14 mouse cellular contexts compared by ENCODE assay signal in the genomic region with DNA sequence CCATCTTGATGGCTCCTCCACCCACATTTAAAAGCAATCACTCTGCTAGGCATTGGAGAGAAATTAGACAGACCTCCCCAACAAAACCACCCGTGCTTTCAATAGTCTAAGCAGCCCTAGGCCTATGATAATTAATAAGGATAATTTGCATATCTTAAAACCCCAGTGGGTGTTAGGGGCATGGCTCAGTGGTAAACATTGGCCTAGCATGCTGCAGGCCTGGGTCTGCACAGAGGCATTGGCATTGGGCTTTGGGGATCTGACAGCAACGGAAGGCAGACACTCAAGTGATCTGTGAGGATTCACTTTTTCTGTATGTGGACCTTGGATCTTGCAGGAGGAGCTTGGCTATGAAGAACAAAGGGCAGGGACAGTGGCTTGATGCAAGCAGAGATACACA. TPM values are rescaled to one million over a fixed set of nuclear protein-coding genes. Genes with fewer than 3 reads are reported as not detected.
DNase-seq lines count a peak whose midpoint lies in the region; ATAC-seq and TF ChIP-seq lines count a peak whose summit lies in the region.
"Had no signal": no experiment of that assay in that cellular context is flagged by ENCODE, and none has a peak within 500 bp of the region (broad histone marks: within the 10 kb centered on the region; RNA-seq: fewer than 3 reads in every experiment).

No protein-coding gene starts in this region.

- no peak for TF ChIP-seq CTCF in kidney, adult 2 months (conservative IDR thresholded peaks at IDR 0.05; ENCODE audit: insufficient read depth, insufficient read length, low read depth, low read length)
- no peak for TF ChIP-seq CTCF in brain, embryonic 14.5 days (IDR thresholded peaks at IDR 0.05; ENCODE audit: borderline replicate concordance, extremely low read depth, insufficient read depth, insufficient read length)

- ATAC-seq in heart, embryonic 12.5 days (ENCODE audit: insufficient number of reproducible peaks, low FRiP score), result no peak
- no peak for ATAC-seq in kidney, embryonic 15.5 days (replicated peaks; ENCODE audit: low FRiP score)
- ATAC-seq in hindbrain, embryonic 15.5 days (ENCODE audit: low FRiP score, low read depth), result no peak
- ATAC-seq: activated CD4-positive, CD25-positive, alpha-beta regulatory T cell, adult 4 months had no signal

- no peak for TF ChIP-seq POLR2A in kidney, adult 2 months (IDR thresholded peaks at IDR 0.05; ENCODE audit: low read depth, low read length)
- TF ChIP-seq POLR2A in brain, embryonic 14.5 days (IDR thresholded peaks at IDR 0.05; ENCODE audit: borderline replicate concordance, extremely low read depth, insufficient read depth, insufficient read length, poor library complexity, severe bottlenecking), result no peak

- H3K9ac ChIP-seq in heart, embryonic 12.5 days, result no peak overlapping the region
- no peak overlapping the region for H3K9ac ChIP-seq in kidney, embryonic 15.5 days
- H3K9ac ChIP-seq in hindbrain, embryonic 15.5 days, result no peak overlapping the region
- H3K9ac ChIP-seq: lung, embryonic 14.5 days had no signal

- peaks cover 29% of the 10 kb centered on the region for H3K36me3 ChIP-seq in heart, embryonic 12.5 days
- H3K36me3 ChIP-seq in kidney, adult 2 months (ENCODE audit: control insufficient read depth, insufficient read depth, low read length), result no peaks in the 10 kb centered on the region
- H3K36me3 ChIP-seq in kidney, embryonic 15.5 days, result peaks cover 81% of the 10 kb centered on the region
- H3K36me3 ChIP-seq in hindbrain, embryonic 15.5 days, result no peaks in the 10 kb centered on the region

- DNase-seq in heart, postnatal 4 days, result no peak
- peak; percentile 48 for DNase-seq in kidney, adult 2 months
- DNase-seq in brain, embryonic 14.5 days (ENCODE audit: low read depth), result peak; percentile 34
- no peak for DNase-seq in urinary bladder, adult 2 months (ENCODE audit: low spot score)
- DNase-seq in lung, postnatal 10 days, result no peak
- DNase-seq: adrenal gland, postnatal 36 days; lung, embryonic 14.5 days; right cerebral cortex, postnatal 14 days had no signal

- no peaks in the 10 kb centered on the region for H3K9me3 ChIP-seq in heart, embryonic 12.5 days (replicated peaks)
- H3K9me3 ChIP-seq in kidney, embryonic 15.5 days (replicated peaks), result no peaks in the 10 kb centered on the region
- no peaks in the 10 kb centered on the region for H3K9me3 ChIP-seq in hindbrain, embryonic 15.5 days

- no peak overlapping the region for H3K4me3 ChIP-seq in heart, embryonic 12.5 days
- H3K4me3 ChIP-seq in kidney, adult 2 months (ENCODE audit: insufficient read depth, low read depth, low read length), result no peak overlapping the region
- no peak overlapping the region for H3K4me3 ChIP-seq in kidney, embryonic 15.5 days (replicated peaks)
- no peak overlapping the region for H3K4me3 ChIP-seq in hindbrain, embryonic 15.5 days

- peaks cover 46% of the 10 kb centered on the region for H3K4me1 ChIP-seq in heart, embryonic 12.5 days (replicated peaks)
- H3K4me1 ChIP-seq in kidney, adult 2 months (ENCODE audit: control insufficient read depth, insufficient read depth, low read length), result peaks cover 3% of the 10 kb centered on the region; the same call in 1 of the 2 replicates
- no peaks in the 10 kb centered on the region for H3K4me1 ChIP-seq in kidney, embryonic 15.5 days
- peaks cover 35% of the 10 kb centered on the region for H3K4me1 ChIP-seq in hindbrain, embryonic 15.5 days (replicated peaks)

- H3K27me3 ChIP-seq in heart, embryonic 12.5 days (replicated peaks), result no peaks in the 10 kb centered on the region
- H3K27me3 ChIP-seq in kidney, adult 2 months (replicated peaks; ENCODE audit: control insufficient read depth, insufficient read depth, low read length), result no peaks in the 10 kb centered on the region
- no peaks in the 10 kb centered on the region for H3K27me3 ChIP-seq in kidney, embryonic 15.5 days
- no peaks in the 10 kb centered on the region for H3K27me3 ChIP-seq in hindbrain, embryonic 15.5 days

- peak overlapping the region; percentile 75; the same call in 1 of the 2 replicates for H3K27ac ChIP-seq in heart, embryonic 12.5 days (ENCODE audit: poor library complexity, severe bottlenecking)
- H3K27ac ChIP-seq in kidney, adult 2 months (ENCODE audit: insufficient read depth, low read depth, low read length), result no peak overlapping the region
- no peak overlapping the region for H3K27ac ChIP-seq in kidney, embryonic 15.5 days
- peak overlapping the region; percentile 69 for H3K27ac ChIP-seq in hindbrain, embryonic 15.5 days (replicated peaks)
- H3K27ac ChIP-seq: kidney, postnatal 0 days had no signal

- WGBS in heart, embryonic 12.5 days, result 75% methylated on average over 2 of the region's 2 CpGs
- WGBS in kidney, adult 2 months, result 74% methylated on average over 2 of the region's 2 CpGs
- WGBS in kidney, embryonic 15.5 days, result 85% methylated on average over 2 of the region's 2 CpGs
- WGBS in hindbrain, embryonic 15.5 days, result 33% methylated on average over 2 of the region's 2 CpGs

- no peak overlapping the region for H3K4me2 ChIP-seq in heart, embryonic 12.5 days
- H3K4me2 ChIP-seq in kidney, embryonic 15.5 days, result no peak overlapping the region
- H3K4me2 ChIP-seq in hindbrain, embryonic 15.5 days, result no peak overlapping the region
- H3K4me2 ChIP-seq: liver, embryonic 11.5 days; lung, embryonic 14.5 days had no signal

RNA-seq across cellular contexts. Expression of a gene that starts 46.0 kb away (rescaled TPM):
- polyA plus RNA-seq in heart, embryonic 12.5 days (2016; fragmentation: Nextera tagmentation; extraction: Ambion mirVana), result 1.5 and 1.9 TPM in 2 replicates
- 1 to 10 TPM; 2.3 to 2.5 TPM for total RNA-seq in heart, postnatal 4 days (2021)
- polyA plus RNA-seq in kidney, adult 2 months (2012; rRNA removed), result 7.5 and 8.7 TPM in 2 replicates
- 5.0 and 5.2 TPM in 2 replicates for polyA plus RNA-seq in kidney, embryonic 15.5 days (2015; fragmentation: Nextera tagmentation; extraction: Ambion mirVana)
- 58.4 and 59.1 TPM in 2 replicates for polyA plus RNA-seq in brain, embryonic 14.5 days (2012; rRNA removed)
- polyA plus RNA-seq in hindbrain, embryonic 15.5 days (2015; fragmentation: Nextera tagmentation; extraction: Ambion mirVana), result 23.3 and 27.1 TPM in 2 replicates
- 1.8 and 2.2 TPM in 2 replicates for polyA plus RNA-seq in urinary bladder, adult 2 months (2012; rRNA removed)

Comparison
In these comparisons a context has a peak if more than half of its experiments do, and no peak if none do; other contexts are left out.
1. H3K27ac ChIP-seq: peak in heart, embryonic 12.5 days (single experiment) and hindbrain, embryonic 15.5 days (single experiment); none in kidney, adult 2 months (single experiment) and kidney, embryonic 15.5 days (single experiment).
2. DNase-seq: peak in kidney, adult 2 months (single experiment) and brain, embryonic 14.5 days (single experiment); none in heart, postnatal 4 days (single experiment), urinary bladder, adult 2 months (single experiment) and lung, postnatal 10 days (single experiment).